Mouse (Mus musculus): Measurements from ENCODE around the gene Olfr688. TPM values are rescaled to one million over a fixed set of nuclear protein-coding genes. Genes with fewer than 3 reads are reported as not detected.

Gene Olfr688
- total RNA-seq (2021), result not detected

DNA sequence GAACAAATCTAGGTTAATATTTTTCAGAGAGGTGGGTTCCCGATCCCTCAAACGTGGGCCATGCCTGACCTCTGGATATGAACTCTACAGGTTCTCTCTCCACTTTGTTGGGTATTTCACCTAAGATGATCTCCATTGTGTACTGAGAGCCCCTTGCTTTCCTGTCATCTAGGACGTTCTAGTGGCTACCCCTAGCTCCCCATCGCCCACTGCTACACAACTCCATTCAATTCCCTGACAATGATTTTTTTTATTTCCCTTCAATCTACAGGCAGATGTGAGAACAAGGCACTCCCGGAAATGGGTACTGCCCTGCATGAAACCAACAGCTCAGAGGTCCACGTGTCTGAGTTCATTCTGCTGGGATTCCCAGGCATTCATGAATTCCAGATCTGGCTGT, at the start of gene Olfr688:
Gene Olfr688 (plus strand): TSS at position 301 of the 400 bp plus-strand sequence.
- intact Hi-C loops (cut with DNase I), result no loop called here
- DNase-seq (ENCODE audit: low spot score in 2 of 2), result no peak

GRCm38 (mm10) chr7:105247671-105248070, 40.2 kb upstream of the Olfr688 start:
- intact Hi-C loops (cut with DNase I), result no loop called here
- no peak for DNase-seq (ENCODE audit: low spot score in 2 of 2)

DNA sequence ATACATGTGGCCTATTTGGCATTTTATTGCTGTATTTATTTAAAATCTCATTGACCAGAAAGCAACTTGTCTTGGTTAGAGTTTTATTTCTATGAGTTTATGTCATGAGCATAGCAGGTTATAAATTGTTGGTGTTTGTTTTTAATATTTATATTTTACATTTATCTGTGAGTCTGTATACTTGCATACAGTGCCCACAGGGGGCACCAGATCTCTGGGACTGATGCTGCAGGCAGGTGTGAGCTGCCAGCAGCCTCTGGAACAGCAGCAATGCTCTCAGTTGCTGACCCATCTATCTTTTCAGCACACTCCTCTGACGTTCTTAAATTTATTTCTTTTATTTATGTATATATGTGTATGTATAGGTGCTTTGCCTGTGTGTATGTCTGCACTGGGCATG, 39.7 kb upstream of the Olfr688 start:
- intact Hi-C loops (cut with DNase I), result no loop called here
- DNase-seq (ENCODE audit: low spot score in 2 of 2), result no peak

- DNase-seq (ENCODE audit: low spot score in 2 of 2), result no peak
Observed at GRCm38 (mm10) chr7:105256656-105257055, 31.2 kb upstream of the Olfr688 start.

GRCm38 (mm10) chr7:105272426-105272825, 15.5 kb upstream of the Olfr688 start:
- DNase-seq (ENCODE audit: low spot score in 2 of 2), result no peak
- intact Hi-C loops (cut with DNase I), result no loop called here

More at GRCm38 (mm10) chr7:105256656-105257055, 31.2 kb upstream of the Olfr688 start:
- intact Hi-C loops (cut with DNase I), result no loop called here

- DNase-seq (ENCODE audit: low spot score in 2 of 2), result no peak
- intact Hi-C loops (cut with DNase I), result no loop called here
Observed at GRCm38 (mm10) chr7:105290051-105290450, 2.2 kb downstream of the Olfr688 start.

GRCm38 (mm10) chr7:105310865-105311264, 23.0 kb downstream of the Olfr688 start, which contains the start of gene Olfr689:
Gene Olfr689, plus strand, starts transcription at chr7:105311165.
- DNase-seq (ENCODE audit: low spot score in 2 of 2), result no peak
- intact Hi-C loops (cut with DNase I), result no loop called here

DNA sequence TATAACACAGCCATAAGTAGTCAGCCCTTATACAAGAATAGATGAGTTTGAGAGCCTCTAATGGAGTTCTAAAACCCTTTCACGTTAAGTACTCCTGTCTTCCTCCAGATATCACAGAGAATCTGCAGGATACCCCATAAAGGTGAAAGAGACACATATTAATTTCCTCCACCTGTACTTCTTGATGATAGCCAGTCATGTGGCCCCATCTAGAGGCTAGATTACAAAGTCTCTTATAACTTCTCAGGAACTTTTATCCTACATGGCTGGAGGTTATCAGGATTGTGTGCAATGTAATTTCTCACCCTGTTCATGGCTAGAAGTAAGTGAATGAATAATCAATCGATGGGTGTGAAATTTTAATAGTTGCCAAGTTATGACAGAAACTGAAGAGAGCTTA, 37.4 kb downstream of the Olfr688 start:
- DNase-seq (ENCODE audit: low spot score in 2 of 2), result no peak
- intact Hi-C loops (cut with DNase I), result no loop called here

GRCm38 (mm10) chr7:105334004-105334403, 46.1 kb downstream of the Olfr688 start, which contains the start of gene Olfr690:
Gene Olfr690, minus strand, starts transcription at chr7:105334104.
- DNase-seq (ENCODE audit: low spot score in 2 of 2), result no peak
- intact Hi-C loops (cut with DNase I), result no loop called here

Other genes with a start within 250 kb of the Olfr688 start
- not detected for gene Olfr677, start 236.7 kb upstream of the Olfr688 start, total RNA-seq (2021)
- gene Olfr678, start 223.6 kb upstream of the Olfr688 start, total RNA-seq (2021), result not detected
- not detected for gene Olfr679, start 206.9 kb upstream of the Olfr688 start, total RNA-seq (2021)
- not detected for gene Olfr680-ps1, start 195.3 kb upstream of the Olfr688 start, total RNA-seq (2021)
- not detected for gene Olfr681, start 171.3 kb upstream of the Olfr688 start, total RNA-seq (2021)
- not detected for gene Olfr683, start 141.1 kb upstream of the Olfr688 start, total RNA-seq (2021)
- gene Olfr684, start 124.4 kb upstream of the Olfr688 start, total RNA-seq (2021), result not detected
- gene Olfr685, start 102.1 kb upstream of the Olfr688 start, total RNA-seq (2021), result not detected
- gene Olfr686, start 80.6 kb upstream of the Olfr688 start, total RNA-seq (2021), result not detected
- not detected for gene Olfr689, start 23.1 kb downstream of the Olfr688 start, total RNA-seq (2021)
- gene Olfr690, start 46.0 kb downstream of the Olfr688 start, total RNA-seq (2021), result 1 to 10 TPM in 1 of 2 experiments, under 1 TPM in 1; 0.62 to 1.3 TPM
- gene Olfr691, start 54.2 kb downstream of the Olfr688 start, total RNA-seq (2021), result 1 to 10 TPM in 1 of 2 experiments, under 1 TPM in 1; 0.73 to 1.2 TPM
- not detected for gene Olfr692, start 80.1 kb downstream of the Olfr688 start, total RNA-seq (2021)
- gene Gm5901, start 86.9 kb downstream of the Olfr688 start, total RNA-seq (2021), result not detected
- gene Fam160a2, start 112.0 kb downstream of the Olfr688 start, total RNA-seq (2021), result 10 to 100 TPM; 73.2 to 77.9 TPM
- gene Cnga4, start 116.5 kb downstream of the Olfr688 start, total RNA-seq (2021), result 1 to 10 TPM in 1 of 2 experiments, under 1 TPM in 1; 0.89 to 1.1 TPM
- 10 to 100 TPM; 56.0 to 66.5 TPM for gene Cckbr, start 137.6 kb downstream of the Olfr688 start, total RNA-seq (2021)
- 10 to 100 TPM; 20.8 to 22.6 TPM for gene Cavin3, start 194.2 kb downstream of the Olfr688 start, total RNA-seq (2021)

Measured in left cerebral cortex, postnatal 25 days (tissue).